ENCODE assay signal across 22 mouse cellular contexts in genomic region chr13:98722296-98722695, GRCm38 (mm10). TPM values are rescaled to one million over a fixed set of nuclear protein-coding genes. Genes with fewer than 3 reads are reported as not detected.
A peak's percentile ranks its signal among the peaks of the same experiment; 100 is the strongest.
DNase-seq lines count a peak whose midpoint lies in the region; ATAC-seq and TF ChIP-seq lines count a peak whose summit lies in the region.
"Had no signal": no experiment of that assay in that cellular context is flagged by ENCODE, and none has a peak within 500 bp of the region (broad histone marks: within the 10 kb centered on the region; RNA-seq: fewer than 3 reads in every experiment).

No protein-coding gene starts in this region.

- H3K27me3 ChIP-seq in MEL (ENCODE audit: control insufficient read depth in 1 of 2, insufficient read depth in 2 of 2, low read length in 2 of 2) = no peaks in the 10 kb centered on the region
- H3K27me3 ChIP-seq in intestine, postnatal 0 days (replicated peaks; ENCODE audit: control insufficient read depth, insufficient read depth, low read length) = no peaks in the 10 kb centered on the region
- no peaks in the 10 kb centered on the region for H3K27me3 ChIP-seq in midbrain, embryonic 13.5 days
- H3K27me3 ChIP-seq: CH12.LX; embryonic facial prominence, embryonic 13.5 days; forebrain, embryonic 12.5 days had no signal

- H3K79me2 ChIP-seq in MEL (ENCODE audit: control insufficient read depth, insufficient read depth, low read length, poor library complexity) = no peaks in the 10 kb centered on the region

- DNase-seq in 3T3-L1 (ENCODE audit: low read depth, low spot score) = peak; percentile 24
- peak; percentile 60 for DNase-seq in 416B (ENCODE audit: low read depth)
- DNase-seq in MEL (ENCODE audit: low read depth, low spot score) = peak; percentile 33
- no peak for DNase-seq in adrenal gland, adult 2 months
- no peak for DNase-seq in gastrocnemius, adult 18-20 months (ENCODE audit: low spot score)
- DNase-seq: adrenal gland, postnatal 10 days; cerebellum, adult 11 months; cerebellum, adult 9-10 months; cerebellum, postnatal 36 days; gastrocnemius, postnatal 14 days; heart, postnatal 10 days; kidney, adult 11 months; kidney, adult 9 months had no signal

- no peaks in the 10 kb centered on the region for H3K4me1 ChIP-seq in MEL (ENCODE audit: control insufficient read depth in 1 of 2, insufficient read depth in 2 of 2, low read length in 2 of 2)
- H3K4me1 ChIP-seq in intestine, postnatal 0 days (replicated peaks; ENCODE audit: control insufficient read depth, insufficient read depth, low read length) = no peaks in the 10 kb centered on the region
- no peaks in the 10 kb centered on the region for H3K4me1 ChIP-seq in midbrain, embryonic 13.5 days (replicated peaks)
- H3K4me1 ChIP-seq: embryonic facial prominence, embryonic 13.5 days; forebrain, embryonic 12.5 days had no signal

- no peak overlapping the region for H3K27ac ChIP-seq in MEL (ENCODE audit: control insufficient read depth, low read depth, low read length)
- H3K27ac ChIP-seq in intestine, postnatal 0 days (ENCODE audit: low read depth, low read length) = 0 out of 2 replicates have a peak overlapping the region, but pooled peaks have one; percentile 11
- H3K27ac ChIP-seq in midbrain, embryonic 13.5 days = no peak overlapping the region
- H3K27ac ChIP-seq: embryonic facial prominence, embryonic 13.5 days; forebrain, embryonic 12.5 days; hindbrain, embryonic 14.5 days had no signal

- no peak overlapping the region for H3K4me2 ChIP-seq in intestine, postnatal 0 days (replicated peaks; ENCODE audit: low read depth)
- H3K4me2 ChIP-seq in midbrain, embryonic 13.5 days (replicated peaks) = no peak overlapping the region
- H3K4me2 ChIP-seq: embryonic facial prominence, embryonic 13.5 days; forebrain, embryonic 12.5 days; hindbrain, embryonic 14.5 days had no signal

- TF ChIP-seq RAD21 in MEL (IDR thresholded peaks at IDR 0.05; ENCODE audit: low read depth, low read length) = no peak

- no peak overlapping the region for H3K4me3 ChIP-seq in MEL (ENCODE audit: control insufficient read depth in 1 of 2, insufficient read depth in 1 of 2, low read depth in 2 of 2, low read length in 2 of 2)
- no peak overlapping the region for H3K4me3 ChIP-seq in intestine, postnatal 0 days (ENCODE audit: low read depth, low read length)
- H3K4me3 ChIP-seq in midbrain, embryonic 13.5 days (replicated peaks) = no peak overlapping the region
- H3K4me3 ChIP-seq: embryonic facial prominence, embryonic 13.5 days; forebrain, embryonic 12.5 days had no signal

- peaks cover 2 to 4% of the 10 kb centered on the region in 2 experiments; a peak in 2 of 4 replicates for H3K36me3 ChIP-seq in MEL (ENCODE audit: control insufficient read depth in 1 of 2, insufficient read depth in 2 of 2, low read length in 2 of 2)
- peaks cover 21% of the 10 kb centered on the region for H3K36me3 ChIP-seq in intestine, postnatal 0 days (ENCODE audit: control insufficient read depth, insufficient read depth)
- peaks cover 27% of the 10 kb centered on the region for H3K36me3 ChIP-seq in midbrain, embryonic 13.5 days

- 47% methylated on average over 1 of the region's 1 CpGs for whole genome bisulfite sequencing in intestine, postnatal 0 days
- 38% methylated on average over 1 of the region's 1 CpGs for WGBS in midbrain, embryonic 13.5 days

- no peak for TF ChIP-seq POLR2A in MEL (IDR thresholded peaks at IDR 0.05; ENCODE audit: control insufficient read depth in 1 of 2, insufficient read depth in 1 of 2, low read depth in 1 of 2, low read length in 2 of 2, poor library complexity in 1 of 2)

- H3K9me3 ChIP-seq in MEL (replicated peaks; ENCODE audit: insufficient read depth, low read length) = no peaks in the 10 kb centered on the region
- H3K9me3 ChIP-seq in intestine, postnatal 0 days (ENCODE audit: control insufficient read depth) = no peaks in the 10 kb centered on the region
- no peaks in the 10 kb centered on the region for H3K9me3 ChIP-seq in midbrain, embryonic 13.5 days
- H3K9me3 ChIP-seq: embryonic facial prominence, embryonic 13.5 days; forebrain, embryonic 12.5 days; G1E had no signal

- no peak for TF ChIP-seq CTCF in MEL (IDR thresholded peaks at IDR 0.05 in 2 of 3, conservative IDR thresholded peaks at IDR 0.05 in 1 of 3; ENCODE audit: control insufficient read depth in 1 of 3, insufficient read depth in 1 of 3, low read depth in 2 of 3, low read length in 3 of 3, poor library complexity in 1 of 3, severe bottlenecking in 1 of 3)
- no peak for TF ChIP-seq CTCF in intestine, postnatal 0 days (IDR thresholded peaks at IDR 0.05; ENCODE audit: low read depth)

- H3K9ac ChIP-seq in MEL (ENCODE audit: control insufficient read depth, low read depth, low read length, poor library complexity, severe bottlenecking) = no peak overlapping the region
- no peak overlapping the region for H3K9ac ChIP-seq in intestine, postnatal 0 days (ENCODE audit: low read depth, low read length)
- H3K9ac ChIP-seq in midbrain, embryonic 13.5 days (replicated peaks) = no peak overlapping the region
- H3K9ac ChIP-seq: embryonic facial prominence, embryonic 13.5 days; forebrain, embryonic 12.5 days; hindbrain, embryonic 14.5 days had no signal

- TF ChIP-seq EP300 in MEL (IDR thresholded peaks at IDR 0.05; ENCODE audit: low read depth in 1 of 2, low read length in 2 of 2) = no peak

- 0 out of 2 replicates have a peak, but pooled peaks have one; percentile 32 for ATAC-seq in intestine, postnatal 0 days
- ATAC-seq in midbrain, embryonic 13.5 days = no peak
- ATAC-seq: forebrain, embryonic 16.5 days had no signal

TF ChIP-seq in MEL, 35 proteins besides CTCF, POLR2A, EP300 and RAD21:
- TF ChIP-seq TAL1 (IDR thresholded peaks at IDR 0.05; ENCODE audit: low read length) = no peak
- TF ChIP-seq JUND (IDR thresholded peaks at IDR 0.05; ENCODE audit: low read depth, low read length) = no peak
- TF ChIP-seq MYB (IDR thresholded peaks at IDR 0.05; ENCODE audit: low read depth, low read length) = no peak
- no peak for TF ChIP-seq SMC3 (IDR thresholded peaks at IDR 0.05; ENCODE audit: low read depth, low read length)
- no peak for TF ChIP-seq HCFC1 (IDR thresholded peaks at IDR 0.05; ENCODE audit: low read depth, low read length)
- TF ChIP-seq ZC3H11A (IDR thresholded peaks at IDR 0.05; ENCODE audit: low read depth, low read length) = no peak
- TF ChIP-seq MYC (IDR thresholded peaks at IDR 0.05; ENCODE audit: low read depth, low read length) = no peak
- no peak for TF ChIP-seq NRF1 (IDR thresholded peaks at IDR 0.05; ENCODE audit: insufficient read depth, low read depth, low read length, poor library complexity, severe bottlenecking)
- TF ChIP-seq BHLHE40 (IDR thresholded peaks at IDR 0.05; ENCODE audit: borderline replicate concordance, low read depth, low read length) = no peak
- no peak for TF ChIP-seq CHD1 (IDR thresholded peaks at IDR 0.05; ENCODE audit: low read depth, low read length)
- TF ChIP-seq SIN3A (IDR thresholded peaks at IDR 0.05; ENCODE audit: low read length) = no peak
- TF ChIP-seq TCF12 (IDR thresholded peaks at IDR 0.05; ENCODE audit: low read depth, low read length) = no peak
- TF ChIP-seq UBTF (IDR thresholded peaks at IDR 0.05; ENCODE audit: borderline replicate concordance, insufficient read depth, low read depth, low read length) = no peak
- TF ChIP-seq TBP (IDR thresholded peaks at IDR 0.05; ENCODE audit: low read depth, low read length) = no peak
- no peak for TF ChIP-seq POLR2AphosphoS5 (IDR thresholded peaks at IDR 0.05; ENCODE audit: borderline replicate concordance, low read depth, low read length)

RNA-seq across cellular contexts. Expression of gene Tmem171, which starts 27.7 kb away (rescaled TPM):
- total RNA-seq in MEL (2012; rRNA removed) = not detected in 2 replicates
- polyA plus RNA-seq in MEL (2012; ENCODE audit: insufficient read depth in 1 of 2, insufficient read length in 2 of 2, low read depth in 1 of 2, low replicate concordance in 2 of 2, missing spikeins in 1 of 2) = not detected
- 48.6 and 56.7 TPM in 2 replicates for polyA plus RNA-seq in intestine, postnatal 0 days (2015; fragmentation: Nextera tagmentation; extraction: Ambion mirVana)
- under 1 TPM; 0.41 to 0.49 TPM for total RNA-seq in adrenal gland, adult 2 months (2021)
- 0.18 and 0.22 TPM in 2 replicates for polyA plus RNA-seq in adrenal gland, adult 2 months (2012; rRNA removed)
- not detected in 2 replicates for polyA plus RNA-seq in midbrain, embryonic 13.5 days (2015; fragmentation: Nextera tagmentation; extraction: Ambion mirVana)
- 1 to 10 TPM in 1 of 2 experiments, not detected in 1; 2.0 TPM for total RNA-seq in gastrocnemius, adult 18-20 months (2021)
- total RNA-seq: CH12.LX had no signal
- polyA plus RNA-seq: brain, embryonic 14.5 days; forebrain, embryonic 12.5 days; forebrain, embryonic 16.5 days; G1E; hindbrain, embryonic 14.5 days had no signal

Comparison
In these comparisons a context has a peak if more than half of its experiments do, and no peak if none do; other contexts are left out.
1. DNase-seq: peak in 3T3-L1 (single experiment), 416B (single experiment) and MEL (single experiment); none in adrenal gland, adult 2 months (single experiment) and gastrocnemius, adult 18-20 months (single experiment).
2. RNA of gene Tmem171, which starts 27.7 kb away (polyA plus RNA-seq): 48.6 to 56.7 TPM in intestine, postnatal 0 days; 0.18 to 0.22 TPM in adrenal gland, adult 2 months, not detected in MEL and not detected in midbrain, embryonic 13.5 days; every median in the first group is over 10 times any median in the second.